Mouse (Mus musculus) forebrain, embryonic 11.5 days (tissue): Measurements from ENCODE around the gene Trim2. TPM values are rescaled to one million over a fixed set of nuclear protein-coding genes. Genes with fewer than 3 reads are reported as not detected.

Experiments used
- ATAC-seq: fragments of 200-750 bp; cut with Nextera tagmentation; replicated peaks from 2 replicates; pipeline ENCODE4 v1.8.0; 2017; ENCODE audit warnings: moderate TSS enrichment; ENCODE audit not compliant: low FRiP score
- DNase-seq: peaks from one replicate; pipeline ENCODE4 v3.0.0-alpha.2; 2017; ENCODE audit warnings: low spot score
- H3K27ac ChIP-seq: fragments of 300-500 bp; sonication (generic); 2 replicates; pipeline ENCODE4 v1.5.1; 2014; ENCODE audit warnings: low read depth, low read length
- H3K27me3 ChIP-seq: fragments of 300-500 bp; sonication (generic); 2 replicates; pipeline ENCODE4 v1.6.1; 2014; ENCODE audit warnings: mild to moderate bottlenecking, low read length, mixed read lengths; ENCODE audit not compliant: control insufficient read depth, insufficient read depth
- H3K36me3 ChIP-seq: fragments of 300-500 bp; sonication (generic); 2 replicates; pipeline ENCODE4 v1.6.1; 2014; ENCODE audit warnings: mild to moderate bottlenecking, low read length, moderate library complexity, mixed read lengths; ENCODE audit not compliant: control insufficient read depth, insufficient read depth
- H3K4me1 ChIP-seq: fragments of 300-500 bp; sonication (generic); replicated peaks from 2 replicates; pipeline ENCODE4 v1.6.1; 2014; ENCODE audit warnings: low read length, mixed read lengths; ENCODE audit not compliant: control insufficient read depth, insufficient read depth
- H3K4me2 ChIP-seq: fragments of 300-500 bp; sonication (generic); 2 replicates; pipeline ENCODE4 v1.6.1; 2014; ENCODE audit warnings: low read depth, mild to moderate bottlenecking, low read length, moderate library complexity, mixed read lengths; ENCODE audit not compliant: severe bottlenecking
- H3K4me3 ChIP-seq: fragments of 300-500 bp; sonication (generic); 2 replicates; pipeline ENCODE4 v1.5.1; 2014; ENCODE audit warnings: low read depth, low read length
- H3K9ac ChIP-seq: fragments of 300-500 bp; sonication (generic); 2 replicates; pipeline ENCODE4 v1.6.1; 2014; ENCODE audit warnings: low read length
- H3K9me3 ChIP-seq: fragments of 300-500 bp; sonication (generic); 2 replicates; pipeline ENCODE4 v1.6.1; 2016; ENCODE audit warnings: low read length, mixed read lengths; ENCODE audit not compliant: control insufficient read depth
- WGBS: fragments of 180-500 bp; shearing (Covaris S2); extraction: QIAGEN DNeasy Blood & Tissue Kit; methylation state at CpG from one replicate; pipeline ENCODE4 v1.1.7; 2014; 5-methylcytosine and 5-hydroxymethylcytosine counted together
- polyA plus RNA-seq: library from polyadenylated mRNA; unstranded; fragments of >200 nt; fragmentation: Nextera tagmentation; extraction: Ambion mirVana; gene quantifications from 2 replicates; pipeline ENCODE4 v1.2.1, GENCODE M21; 2014

The Trim2 gene
- polyA plus RNA-seq, 1 experiment from 2014 or later = 70.3 TPM

GRCm38 (mm10) chr3:84215743-84216360 is 90.8 kb downstream of the Trim2 start:
- 85% methylated on average over 15 of the region's 15 CpGs for WGBS
- no peak for DNase-seq

GRCm38 (mm10) chr3:84215253-84215652 is 91.4 kb downstream of the Trim2 start:
- H3K27ac ChIP-seq = no peak overlapping the region
- 65% methylated on average over 9 of the region's 9 CpGs for WGBS
- no peaks in the 10 kb centered on the region for H3K9me3 ChIP-seq
- no peak overlapping the region for H3K4me2 ChIP-seq
- no peak for DNase-seq
- H3K36me3 ChIP-seq = no peaks in the 10 kb centered on the region
- H3K4me1 ChIP-seq = peaks cover 14% of the 10 kb centered on the region
- no peak overlapping the region for H3K9ac ChIP-seq
- no peaks in the 10 kb centered on the region for H3K27me3 ChIP-seq
- ATAC-seq = no peak
- no peak overlapping the region for H3K4me3 ChIP-seq

More at GRCm38 (mm10) chr3:84215743-84216360, 90.8 kb downstream of the Trim2 start:
- Histone ChIP-seq H3K4me2 (no peak overlapping the region), H3K4me1 (peaks cover 14% of the 10 kb centered on the region), H3K4me3 (no peak overlapping the region), H3K27me3 (no peaks in the 10 kb centered on the region), H3K9me3 (no peaks in the 10 kb centered on the region), H3K27ac (no peak overlapping the region), H3K9ac (no peak overlapping the region), H3K36me3 (no peaks in the 10 kb centered on the region)
- no peak for ATAC-seq

GRCm38 (mm10) chr3:84214501-84214900 is 92.2 kb downstream of the Trim2 start:
- ATAC-seq = no peak
- Histone ChIP-seq H3K9ac (no peak overlapping the region), H3K9me3 (no peaks in the 10 kb centered on the region), H3K27ac (no peak overlapping the region), H3K4me3 (no peak overlapping the region), H3K4me1 (peaks cover 14% of the 10 kb centered on the region), H3K27me3 (no peaks in the 10 kb centered on the region), H3K36me3 (no peaks in the 10 kb centered on the region), H3K4me2 (no peak overlapping the region)
- DNase-seq = no peak
- 85% methylated on average over 6 of the region's 6 CpGs for WGBS

- Histone ChIP-seq H3K27me3 (no peaks in the 10 kb centered on the region), H3K4me1 (peaks cover 4% of the 10 kb centered on the region; the same call in 1 of the 2 replicates), H3K9ac (no peak overlapping the region), H3K4me2 (no peak overlapping the region), H3K4me3 (no peak overlapping the region), H3K27ac (no peak overlapping the region), H3K9me3 (no peaks in the 10 kb centered on the region), H3K36me3 (no peaks in the 10 kb centered on the region)
- no peak for DNase-seq
- 92% methylated on average over 7 of the region's 7 CpGs for WGBS
- no peak for ATAC-seq
These were observed 95.3 kb downstream of the Trim2 start for GRCm38 (mm10) chr3:84211340-84211875.

GRCm38 (mm10) chr3:84208917-84209513 is 97.7 kb downstream of the Trim2 start:
- no peak for DNase-seq
- Histone ChIP-seq H3K9me3 (no peaks in the 10 kb centered on the region), H3K4me1 (0 out of 2 replicates have a peak, but pooled peaks cover 1% of the 10 kb centered on the region), H3K27me3 (no peaks in the 10 kb centered on the region), H3K36me3 (0 out of 2 replicates have a peak, but pooled peaks cover 3% of the 10 kb centered on the region), H3K4me3 (no peak overlapping the region), H3K9ac (no peak overlapping the region), H3K4me2 (no peak overlapping the region), H3K27ac (no peak overlapping the region)
- WGBS = 93% methylated on average over 7 of the region's 7 CpGs
- ATAC-seq = no peak

GRCm38 (mm10) chr3:84208475-84208874 is 98.2 kb downstream of the Trim2 start:
- WGBS = 95% methylated on average over 7 of the region's 7 CpGs
- Histone ChIP-seq H3K36me3 (0 out of 2 replicates have a peak, but pooled peaks cover 3% of the 10 kb centered on the region), H3K27me3 (no peaks in the 10 kb centered on the region), H3K4me1 (no peaks in the 10 kb centered on the region), H3K4me2 (no peak overlapping the region), H3K4me3 (no peak overlapping the region), H3K27ac (no peak overlapping the region), H3K9ac (no peak overlapping the region), H3K9me3 (no peaks in the 10 kb centered on the region)
- ATAC-seq = no peak
- no peak for DNase-seq

- H3K4me2 ChIP-seq = no peak overlapping the region
- 69% methylated on average over 2 of the region's 2 CpGs for WGBS
- no peaks in the 10 kb centered on the region for H3K27me3 ChIP-seq
- no peak overlapping the region for H3K4me3 ChIP-seq
- 0 out of 2 replicates have a peak, but pooled peaks cover 3% of the 10 kb centered on the region for H3K36me3 ChIP-seq
- DNase-seq (no peak), ATAC-seq (no peak)
- H3K4me1 ChIP-seq = no peaks in the 10 kb centered on the region
- H3K9me3 ChIP-seq = no peaks in the 10 kb centered on the region
- no peak overlapping the region for H3K9ac ChIP-seq
- no peak overlapping the region for H3K27ac ChIP-seq
These were observed 99.3 kb downstream of the Trim2 start for GRCm38 (mm10) chr3:84207366-84207765.

- Histone ChIP-seq H3K4me1 (no peaks in the 10 kb centered on the region), H3K4me2 (no peak overlapping the region), H3K9me3 (no peaks in the 10 kb centered on the region), H3K4me3 (no peak overlapping the region), H3K36me3 (0 out of 2 replicates have a peak, but pooled peaks cover 3% of the 10 kb centered on the region), H3K27me3 (no peaks in the 10 kb centered on the region), H3K27ac (no peak overlapping the region), H3K9ac (no peak overlapping the region)
- no peak for DNase-seq
- no peak for ATAC-seq
- WGBS = 82% methylated on average over 3 of the region's 3 CpGs
These were observed 100.6 kb downstream of the Trim2 start for GRCm38 (mm10) chr3:84206106-84206505.
